8 mouse cellular contexts compared by ENCODE assay signal in genomic region chr13:58593129-58593528, GRCm38 (mm10). TPM values are rescaled to one million over a fixed set of nuclear protein-coding genes. Genes with fewer than 3 reads are reported as not detected.
DNase-seq lines count a peak whose midpoint lies in the region; ATAC-seq lines count a peak whose summit lies in the region.
"Had no signal": no experiment of that assay in that cellular context is flagged by ENCODE, and none has a peak within 500 bp of the region (broad histone marks: within the 10 kb centered on the region; RNA-seq: fewer than 3 reads in every experiment).

No protein-coding gene starts in this region.

- H3K4me3 ChIP-seq in stomach, embryonic 16.5 days (replicated peaks; ENCODE audit: low read length) = no peak overlapping the region

- H3K9me3 ChIP-seq in stomach, embryonic 16.5 days (replicated peaks; ENCODE audit: control insufficient read depth, low read length) = no peaks in the 10 kb centered on the region

- H3K36me3 ChIP-seq in stomach, embryonic 16.5 days (ENCODE audit: control insufficient read depth, insufficient read depth, low read length) = no peaks in the 10 kb centered on the region

- H3K27me3 ChIP-seq in stomach, embryonic 16.5 days (ENCODE audit: control insufficient read depth, insufficient read depth, low read length) = no peaks in the 10 kb centered on the region

- peak; percentile 40; the same call in 1 of the 2 replicates for ATAC-seq in stomach, embryonic 16.5 days (ENCODE audit: insufficient read depth, low FRiP score)

- no peak overlapping the region; the same call in 1 of the 2 replicates for H3K9ac ChIP-seq in stomach, embryonic 16.5 days (ENCODE audit: low read length)

- H3K4me2 ChIP-seq in stomach, embryonic 16.5 days (ENCODE audit: low read depth, low read length) = no peak overlapping the region

- peak; percentile 57 for DNase-seq in urinary bladder, postnatal 25 days (ENCODE audit: low spot score)
- DNase-seq in urinary bladder, postnatal 10 days (ENCODE audit: low spot score) = no peak
- peak; percentile 15 to 43 for DNase-seq in adrenal gland, postnatal 4 days (ENCODE audit: low spot score in 2 of 2)
- peak; percentile 73 for DNase-seq in fibroblast of lung, adult 2 months (ENCODE audit: low read depth)
- DNase-seq in kidney, adult 8-10 months = peak; percentile 41 to 59
- DNase-seq in lung, postnatal 10 days = peak; percentile 85

- H3K4me1 ChIP-seq in stomach, embryonic 16.5 days (ENCODE audit: control insufficient read depth, insufficient read depth, low read length) = peaks cover 3% of the 10 kb centered on the region; the same call in 1 of the 2 replicates

- H3K27ac ChIP-seq in stomach, embryonic 16.5 days (ENCODE audit: low read length) = no peak overlapping the region

- 27% methylated on average over 7 of the region's 7 CpGs for WGBS in stomach, embryonic 16.5 days

RNA-seq across cellular contexts. Expression of gene Slc28a3, which starts 17.5 kb away (rescaled TPM):
- total RNA-seq in adrenal gland, postnatal 4 days (2021) = under 1 TPM in 1 of 2 experiments, not detected in 1; 0.67 TPM
- polyA plus RNA-seq in stomach, embryonic 16.5 days (2015; fragmentation: Nextera tagmentation; extraction: Ambion mirVana) = 2.3 and 3.4 TPM in 2 replicates
- polyA plus RNA-seq: neural tube, embryonic 14.5 days had no signal
